Mouse (Mus musculus) megakaryocyte, embryonic 14.5 days (primary cell): Measurements from ENCODE around the gene Rab36. TPM values are rescaled to one million over a fixed set of nuclear protein-coding genes. Genes with fewer than 3 reads are reported as not detected.

Source experiments
- H3K27me3 ChIP-seq: replicated peaks from 2 replicates; pipeline ENCODE3; 2012; ENCODE audit warnings: inconsistent platforms
- H3K36me3 ChIP-seq: replicated peaks from 2 replicates; pipeline ENCODE3; 2012; ENCODE audit warnings: low read length, inconsistent platforms, mixed read lengths
- H3K4me1 ChIP-seq: 2 replicates; pipeline ENCODE4 v1.6.1; 2012; ENCODE audit warnings: inconsistent platforms
- H3K4me3 ChIP-seq: replicated peaks from 2 replicates; pipeline ENCODE3; 2012; ENCODE audit warnings: moderate library complexity, mild to moderate bottlenecking, inconsistent platforms
- H3K9me3 ChIP-seq: 2 replicates; pipeline ENCODE4 v1.6.1; 2012; ENCODE audit warnings: inconsistent platforms
- FLI1 ChIP-seq: IDR thresholded peaks from 2 replicates; pipeline ENCODE4 v1.6.1; 2012; ENCODE audit warnings: low read length, inconsistent platforms, mixed read lengths
- GATA1 ChIP-seq: IDR thresholded peaks from 3 replicates; pipeline ENCODE4 v1.6.1; 2012; ENCODE audit warnings: mixed read lengths, low read length, inconsistent platforms, borderline replicate concordance
- polyA plus RNA-seq: library from polyadenylated mRNA; stranded (reverse); fragments of >175 nt; gene quantifications from 2 replicates; pipeline ENCODE4 v1.2.3, GENCODE M21; 2012; ENCODE audit warnings: low replicate concordance; ENCODE audit not compliant: insufficient read depth

The Rab36 gene
- 0.85 and 5.4 TPM in 2 replicates for polyA plus RNA-seq

DNA sequence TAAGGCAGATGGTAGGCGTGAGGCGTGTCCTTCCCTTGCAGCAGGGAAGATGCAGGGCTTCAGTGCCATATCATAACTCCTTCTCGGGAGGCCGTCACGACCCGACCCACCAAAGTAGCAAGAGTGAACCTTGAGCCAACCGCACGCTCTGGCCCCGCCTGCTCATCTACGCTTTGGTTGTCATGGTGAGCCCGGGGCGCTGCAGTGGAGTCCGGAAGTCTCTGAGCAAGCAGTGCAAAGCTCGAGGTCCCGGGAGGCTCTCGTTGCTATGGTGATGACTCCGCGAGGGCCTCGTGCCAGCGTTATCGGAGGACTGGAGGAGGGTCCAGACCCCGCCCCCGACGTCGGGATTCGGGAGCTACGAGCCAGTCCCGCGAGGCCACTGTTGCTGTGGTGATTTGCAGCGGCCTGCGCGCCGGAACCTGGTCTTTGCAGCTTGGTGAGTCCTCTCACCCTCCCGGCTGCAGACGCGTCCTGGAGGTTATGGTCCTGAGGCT, at the start of gene Rab36:
Gene Rab36, plus strand, starts transcription at position 176 of the 497 bp plus-strand sequence.
- Histone ChIP-seq H3K4me1 (peaks cover 66% of the 10 kb centered on the region), H3K36me3 (peaks cover 3% of the 10 kb centered on the region), H3K27me3 (peaks cover 2% of the 10 kb centered on the region), H3K4me3 (peak within 1 kb of the TSS; percentile 88), H3K9me3 (no peaks in the 10 kb centered on the region)
- TF ChIP-seq GATA1 (no peak), FLI1 (no peak)

DNA sequence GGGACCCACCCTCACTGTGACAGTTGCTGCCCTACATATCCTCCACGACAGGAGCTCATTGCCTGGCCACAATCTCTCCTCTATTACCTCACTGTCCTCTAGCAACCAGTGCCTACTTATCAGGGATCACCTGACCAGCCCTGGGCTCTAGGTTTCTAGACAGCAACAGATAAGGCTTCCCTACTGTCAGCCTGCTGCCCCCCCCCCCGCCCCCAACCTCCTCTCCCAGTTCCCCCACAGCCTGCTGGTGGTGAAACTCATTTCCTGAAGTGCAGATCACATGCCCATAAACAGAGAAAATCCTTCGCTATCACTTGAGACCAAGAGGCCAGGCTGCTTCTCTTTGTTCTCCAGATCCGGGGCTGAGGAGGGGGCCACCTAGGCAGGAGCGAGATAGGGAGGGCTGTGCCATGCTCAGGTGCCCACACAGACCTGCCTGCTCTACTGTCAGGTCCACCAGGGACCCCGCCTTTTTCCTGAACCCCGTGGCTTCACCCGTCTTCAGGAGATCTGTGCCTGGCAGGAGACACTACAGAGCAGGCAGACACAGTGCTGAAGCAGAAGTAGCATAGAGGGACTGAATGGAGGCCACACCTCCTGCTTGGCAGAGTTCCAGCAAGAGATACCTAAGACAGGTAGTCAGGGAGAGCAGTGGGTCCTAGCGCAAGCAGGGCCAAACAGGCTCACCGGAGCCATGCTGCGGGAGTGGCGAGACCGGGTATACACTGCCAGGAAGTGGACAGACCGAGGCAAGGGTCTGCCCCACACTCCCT, 49.0 kb upstream of the Rab36 start:
- Histone ChIP-seq H3K9me3 (0 out of 2 replicates have a peak, but pooled peaks cover 5% of the 10 kb centered on the region), H3K27me3 (no peaks in the 10 kb centered on the region), H3K4me3 (peak overlapping the region; percentile 87), H3K4me1 (peaks cover 100% of the 10 kb centered on the region), H3K36me3 (peaks cover 97% of the 10 kb centered on the region)
- TF ChIP-seq FLI1 (no peak), GATA1 (no peak)

DNA sequence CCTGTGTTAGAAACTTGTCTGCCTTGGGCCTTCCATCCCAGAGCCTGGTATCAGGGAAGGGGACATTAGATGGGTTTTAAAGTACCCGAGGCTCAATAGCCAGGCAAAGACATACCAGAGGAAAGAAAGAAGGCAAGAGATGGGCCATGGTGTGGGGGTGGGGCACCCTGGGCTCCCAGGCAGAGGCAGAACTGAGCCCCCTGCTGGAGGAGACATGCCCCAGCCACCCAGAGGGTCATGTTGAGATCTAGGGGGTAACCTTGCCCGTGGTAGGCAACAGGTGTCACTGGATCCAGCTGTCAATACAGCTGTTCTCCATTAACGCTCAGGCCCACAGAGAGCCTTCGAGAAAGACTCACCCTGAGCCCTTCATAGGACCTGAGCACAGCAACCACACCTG, 47.0 kb upstream of the Rab36 start:
- no peaks in the 10 kb centered on the region for H3K27me3 ChIP-seq
- TF ChIP-seq GATA1 (no peak), FLI1 (no peak)
- 0 out of 2 replicates have a peak, but pooled peaks cover 5% of the 10 kb centered on the region for H3K9me3 ChIP-seq
- H3K4me3 ChIP-seq, result peak overlapping the region; percentile 16
- peaks cover 100% of the 10 kb centered on the region for H3K4me1 ChIP-seq
- peaks cover 98% of the 10 kb centered on the region for H3K36me3 ChIP-seq

DNA sequence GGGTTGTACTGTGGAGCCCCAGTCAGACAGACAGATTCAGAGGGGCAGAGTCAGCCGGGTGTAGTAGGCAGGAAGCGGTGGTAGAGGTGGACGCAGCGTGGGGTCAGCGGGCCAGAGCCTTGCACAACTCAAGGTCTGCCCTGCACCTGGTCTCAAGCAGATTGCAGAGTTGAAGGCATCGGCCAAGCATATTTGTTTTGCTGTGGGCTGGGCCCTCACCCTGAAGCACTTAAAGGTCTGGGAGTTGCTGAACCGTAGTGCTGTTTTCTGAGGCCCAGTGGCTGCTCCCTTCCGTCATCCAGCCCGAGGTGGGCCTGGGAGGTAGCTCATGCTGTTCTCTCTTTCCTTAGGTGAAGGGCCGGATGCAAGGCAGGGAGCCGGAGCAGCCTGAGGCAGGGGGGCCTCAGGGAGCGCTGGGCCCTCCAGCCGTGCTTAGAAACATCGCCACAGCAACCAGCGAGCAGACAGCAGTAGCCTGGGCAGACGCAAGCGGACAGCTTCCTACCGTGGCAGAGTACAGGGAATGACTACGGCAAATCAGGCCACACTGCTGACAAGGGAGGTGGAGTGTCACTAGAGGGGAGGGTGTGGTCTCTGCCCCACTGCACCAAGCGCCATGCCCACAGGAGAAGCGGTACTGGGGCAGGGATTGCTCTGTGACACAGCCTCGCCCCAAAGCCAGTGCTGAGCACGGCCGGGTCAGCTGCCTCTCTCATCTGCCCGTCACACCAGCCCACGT, 46.1 kb upstream of the Rab36 start:
- H3K4me3 ChIP-seq, result peak overlapping the region; percentile 71

DNA sequence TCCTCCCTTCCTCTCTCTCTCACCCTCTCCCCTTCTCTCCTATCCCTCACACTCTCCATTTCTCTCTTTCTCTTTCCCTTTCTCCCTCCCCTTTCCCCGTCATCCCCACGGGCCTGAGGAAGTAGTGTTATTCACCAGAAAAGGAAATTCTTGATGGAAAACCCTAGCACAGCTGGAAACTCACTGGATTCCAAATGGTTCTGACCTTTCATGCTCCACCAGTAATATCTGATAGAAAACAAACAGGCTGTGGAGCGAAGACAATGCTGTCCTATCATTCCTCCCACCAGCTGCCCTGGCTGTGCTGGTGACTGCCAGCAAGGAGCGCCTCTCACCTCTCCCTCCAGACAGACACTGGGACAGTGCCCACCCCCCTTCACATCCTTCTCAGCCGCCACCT, 42.0 kb upstream of the Rab36 start:
- H3K4me1 ChIP-seq, result peaks cover 100% of the 10 kb centered on the region
- TF ChIP-seq FLI1, result no peak
- no peak for TF ChIP-seq GATA1
- H3K9me3 ChIP-seq, result 0 out of 2 replicates have a peak, but pooled peaks cover 5% of the 10 kb centered on the region
- peak overlapping the region; percentile 63 for H3K4me3 ChIP-seq
- no peaks in the 10 kb centered on the region for H3K27me3 ChIP-seq
- H3K36me3 ChIP-seq, result peaks cover 100% of the 10 kb centered on the region

More for the DNA sequence above, 46.1 kb upstream of the Rab36 start:
- Histone ChIP-seq H3K27me3 (no peaks in the 10 kb centered on the region), H3K4me1 (peaks cover 100% of the 10 kb centered on the region), H3K36me3 (peaks cover 98% of the 10 kb centered on the region), H3K9me3 (0 out of 2 replicates have a peak, but pooled peaks cover 5% of the 10 kb centered on the region)
- no peak for TF ChIP-seq GATA1
- TF ChIP-seq FLI1, result no peak

DNA sequence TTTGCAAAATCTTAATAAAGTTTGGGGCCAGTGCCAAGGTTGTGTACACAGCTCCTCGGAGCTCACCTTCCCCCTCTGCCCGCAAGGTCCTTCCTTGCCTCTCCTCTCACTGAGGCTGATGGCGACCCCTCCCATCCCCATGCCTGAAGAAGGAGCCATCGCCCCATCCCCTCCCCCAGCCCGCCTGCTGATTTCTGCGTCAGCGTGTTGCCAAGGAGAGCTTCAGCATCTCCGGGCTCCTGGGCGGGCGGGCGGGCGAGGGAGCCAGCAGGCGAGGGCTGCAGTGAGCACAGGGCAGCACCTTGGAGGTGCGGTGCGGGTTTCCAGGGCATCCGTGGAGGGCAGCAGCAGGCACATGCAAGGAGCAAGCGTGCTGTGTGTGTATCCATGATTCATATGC, 41.5 kb upstream of the Rab36 start:
- TF ChIP-seq GATA1 (no peak), FLI1 (no peak)
- Histone ChIP-seq H3K4me1 (peaks cover 100% of the 10 kb centered on the region), H3K27me3 (no peaks in the 10 kb centered on the region), H3K9me3 (0 out of 2 replicates have a peak, but pooled peaks cover 5% of the 10 kb centered on the region), H3K36me3 (peaks cover 100% of the 10 kb centered on the region), H3K4me3 (no peak overlapping the region)

DNA sequence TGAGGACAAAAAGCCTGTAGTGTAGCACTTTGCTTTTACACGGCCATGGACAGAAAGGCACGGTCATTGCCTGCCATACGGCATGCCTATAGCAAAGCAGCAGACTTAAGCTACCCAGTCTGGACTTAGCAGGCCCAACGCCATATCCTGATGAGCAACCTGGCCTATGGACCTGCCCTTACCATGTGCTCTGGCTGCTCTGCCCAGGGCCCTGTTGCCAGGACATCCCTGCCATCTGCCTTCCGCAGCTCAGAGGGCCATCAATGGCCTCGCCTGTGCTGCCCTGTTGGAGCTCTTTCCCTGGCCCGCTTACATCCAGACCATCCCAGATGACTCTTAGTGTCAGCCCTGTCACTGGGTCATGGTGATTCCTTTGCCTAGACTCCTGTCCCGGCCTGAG, 35.5 kb upstream of the Rab36 start:
- no peaks in the 10 kb centered on the region for H3K27me3 ChIP-seq
- H3K36me3 ChIP-seq, result peaks cover 99% of the 10 kb centered on the region
- no peaks in the 10 kb centered on the region for H3K9me3 ChIP-seq
- no peak for TF ChIP-seq FLI1
- TF ChIP-seq GATA1, result no peak
- peaks cover 100% of the 10 kb centered on the region for H3K4me1 ChIP-seq
- H3K4me3 ChIP-seq, result peak overlapping the region; percentile 30

DNA sequence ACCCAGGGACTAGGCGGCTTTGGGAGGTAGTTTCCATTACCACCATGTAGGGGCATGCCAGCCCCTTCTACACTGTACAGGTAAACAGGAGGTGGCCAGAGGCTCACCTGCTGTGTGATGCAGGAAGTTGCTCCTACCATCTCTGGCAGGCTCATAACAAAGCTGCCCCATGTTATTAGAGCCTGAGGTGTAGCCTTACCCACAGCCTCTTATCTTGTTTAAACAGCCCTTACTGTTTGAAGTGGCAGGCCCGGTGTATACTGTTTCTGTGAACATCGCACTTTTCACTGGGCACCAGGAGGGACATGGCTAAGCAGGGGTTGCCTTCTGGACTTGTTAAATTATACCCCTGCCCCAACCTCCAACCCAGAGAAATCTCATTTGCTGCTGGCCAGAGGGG, 32.8 kb upstream of the Rab36 start:
- H3K4me1 ChIP-seq, result peaks cover 96% of the 10 kb centered on the region
- peak overlapping the region; percentile 16 for H3K4me3 ChIP-seq
- no peaks in the 10 kb centered on the region for H3K9me3 ChIP-seq
- TF ChIP-seq GATA1, result no peak
- no peak for TF ChIP-seq FLI1
- peaks cover 96% of the 10 kb centered on the region for H3K36me3 ChIP-seq
- no peaks in the 10 kb centered on the region for H3K27me3 ChIP-seq

DNA sequence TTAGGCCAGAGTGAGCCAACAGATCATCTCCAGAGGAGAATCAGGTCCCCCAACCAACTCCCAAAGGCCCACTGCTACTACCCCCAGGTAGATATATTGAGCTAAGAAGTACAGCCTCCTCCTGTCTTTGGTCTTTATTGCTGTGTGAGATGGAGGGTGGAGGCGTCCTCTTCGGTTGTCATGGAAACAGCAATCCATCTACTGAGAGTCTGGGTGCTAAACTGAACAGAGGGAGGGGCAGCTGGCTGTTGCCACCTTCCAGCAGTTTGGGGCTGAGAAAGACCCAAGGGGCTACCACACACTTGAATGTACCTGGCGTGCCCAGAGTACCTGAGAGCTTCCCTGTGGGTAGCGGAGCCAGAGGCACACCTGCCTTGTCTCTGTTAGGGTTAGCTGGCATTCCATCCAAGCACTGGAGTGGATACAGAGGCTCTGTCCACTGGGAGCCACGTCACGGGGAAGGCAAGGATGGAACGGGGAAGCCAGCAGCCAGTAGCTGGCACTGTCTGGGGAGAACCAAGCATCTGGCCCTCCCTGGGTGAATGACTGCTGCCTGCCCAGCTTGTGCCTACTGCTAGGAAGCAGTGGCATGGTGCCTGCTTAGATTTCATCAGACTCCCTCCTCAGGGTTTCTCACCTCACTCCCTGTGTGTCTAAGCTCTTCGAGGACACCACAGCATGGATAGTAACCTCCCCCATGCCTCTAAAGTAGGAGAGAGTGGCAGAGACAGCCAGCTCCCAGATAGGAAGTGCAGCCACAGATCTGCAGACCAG, 29.8 kb upstream of the Rab36 start:
- Histone ChIP-seq H3K27me3 (no peaks in the 10 kb centered on the region), H3K9me3 (no peaks in the 10 kb centered on the region), H3K36me3 (peaks cover 96% of the 10 kb centered on the region), H3K4me1 (peaks cover 96% of the 10 kb centered on the region), H3K4me3 (peak overlapping the region; percentile 7)
- TF ChIP-seq FLI1 (no peak), GATA1 (no peak)
